Mouse (Mus musculus) R1 (cell line): ENCODE data around the gene Acot12.
A peak's percentile ranks its signal among the peaks of the same experiment; 100 is the strongest.

ENCODE experiments used
- DNase-seq: peaks from one replicate; pipeline ENCODE4 v3.0.0-alpha.2; 2018; ENCODE audit warnings: low read depth, low spot score

Gene Acot12

GRCm38 (mm10) chr13:91741280-91742047 lies at the start of gene Acot12:
Acot12 (plus strand) TSS chr13:91741512.
- DNase-seq = peak; percentile 25

- DNase-seq = no peak
Measured at GRCm38 (mm10) chr13:91693615-91694014, 47.7 kb upstream of the Acot12 start.

DNA sequence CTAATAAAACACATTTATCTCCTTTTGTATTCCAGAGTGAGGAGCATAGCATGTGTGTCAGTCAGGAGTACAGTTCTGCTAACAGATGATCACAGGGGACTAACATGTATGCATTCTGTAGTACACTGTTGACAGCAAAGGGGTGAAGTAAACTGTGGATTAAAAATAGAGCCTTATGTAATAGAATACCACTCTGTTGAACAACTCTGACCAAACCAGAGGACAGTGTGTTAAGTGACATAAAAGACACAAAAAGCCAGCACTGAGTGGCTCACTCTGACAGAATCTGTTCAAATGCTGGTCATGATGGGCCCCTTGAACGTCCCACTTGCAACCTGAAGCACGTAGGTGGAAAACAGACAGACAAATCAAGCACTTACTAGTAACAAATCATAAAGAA lies 45.9 kb upstream of the Acot12 start:
- no peak for DNase-seq

GRCm38 (mm10) chr13:91696109-91696645 lies 45.1 kb upstream of the Acot12 start:
- no peak for DNase-seq

GRCm38 (mm10) chr13:91697011-91697410 lies 44.3 kb upstream of the Acot12 start:
- DNase-seq = peak; percentile 68

DNA sequence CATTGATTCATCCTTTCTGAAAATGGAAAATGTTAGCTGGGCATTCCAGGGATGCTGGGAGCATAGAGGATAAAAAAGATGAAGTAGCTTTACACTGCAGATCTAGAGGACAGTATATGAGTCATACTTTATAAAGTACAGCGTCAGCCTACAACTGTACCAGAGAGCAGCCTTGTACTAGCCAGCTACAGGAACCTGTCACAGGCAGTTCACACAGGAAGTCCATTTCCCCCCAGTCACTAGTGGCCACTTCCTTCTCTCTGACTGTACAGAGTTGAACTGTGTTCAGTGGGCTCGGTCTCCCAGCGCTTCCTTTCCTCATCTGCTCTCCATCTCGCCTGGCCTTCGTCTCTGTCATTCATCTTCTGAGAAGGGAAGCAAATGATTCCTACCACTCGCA lies 39.0 kb upstream of the Acot12 start:
- no peak for DNase-seq

- DNase-seq = no peak
Measured at GRCm38 (mm10) chr13:91719487-91719886, 21.8 kb upstream of the Acot12 start.

DNA sequence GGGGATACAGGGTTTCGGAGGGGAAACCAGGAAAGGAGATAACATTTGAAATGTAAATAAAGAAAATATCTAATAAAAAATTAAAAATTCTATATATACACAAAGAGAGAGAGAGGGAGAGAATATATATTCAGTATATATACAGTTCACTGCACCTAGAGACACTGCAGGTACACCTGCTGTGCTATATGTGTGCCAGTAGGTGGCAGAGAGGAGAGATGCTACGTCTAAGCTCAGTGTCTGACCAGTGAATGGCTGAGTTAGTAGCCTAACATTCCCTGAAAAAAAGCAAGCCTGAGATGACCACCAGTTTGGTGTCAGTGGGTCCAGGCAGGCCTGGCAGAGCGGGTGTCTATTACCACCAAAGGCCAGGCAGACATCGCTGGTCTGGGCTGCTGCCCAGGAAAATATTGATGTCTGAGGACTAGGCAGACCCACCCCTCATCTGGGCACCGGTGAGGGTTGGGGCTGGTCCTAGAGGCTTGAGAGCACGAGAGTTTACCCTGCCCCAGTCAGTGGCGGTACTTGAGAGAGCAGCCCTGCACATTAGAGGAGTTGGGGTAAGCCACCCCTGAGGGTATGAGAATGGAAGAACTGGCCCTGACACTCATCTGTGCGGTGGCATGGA lies 18.1 kb upstream of the Acot12 start:
- peak; percentile 55 for DNase-seq

DNA sequence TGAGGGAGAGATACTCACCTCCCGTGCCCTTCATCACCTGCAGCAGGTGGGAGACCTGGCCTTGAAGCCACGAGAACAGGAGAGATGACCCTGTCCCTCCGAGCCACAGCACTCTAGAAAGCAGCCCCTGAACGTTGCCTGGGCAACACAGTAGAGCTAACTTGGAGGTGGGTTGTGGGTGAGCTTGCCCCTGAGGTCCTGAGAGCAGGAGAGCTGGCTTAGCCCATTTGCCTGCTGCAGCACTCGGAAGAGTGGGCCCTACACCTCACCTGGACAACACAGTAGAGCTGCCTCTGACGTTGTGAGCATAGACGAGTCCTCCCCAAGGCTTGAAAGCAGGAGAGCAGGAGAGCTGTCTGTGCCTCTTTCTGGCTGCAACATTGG lies 17.6 kb upstream of the Acot12 start:
- peak; percentile 4 for DNase-seq

- DNase-seq = no peak
Measured at GRCm38 (mm10) chr13:91724211-91724610, 17.1 kb upstream of the Acot12 start.

DNA sequence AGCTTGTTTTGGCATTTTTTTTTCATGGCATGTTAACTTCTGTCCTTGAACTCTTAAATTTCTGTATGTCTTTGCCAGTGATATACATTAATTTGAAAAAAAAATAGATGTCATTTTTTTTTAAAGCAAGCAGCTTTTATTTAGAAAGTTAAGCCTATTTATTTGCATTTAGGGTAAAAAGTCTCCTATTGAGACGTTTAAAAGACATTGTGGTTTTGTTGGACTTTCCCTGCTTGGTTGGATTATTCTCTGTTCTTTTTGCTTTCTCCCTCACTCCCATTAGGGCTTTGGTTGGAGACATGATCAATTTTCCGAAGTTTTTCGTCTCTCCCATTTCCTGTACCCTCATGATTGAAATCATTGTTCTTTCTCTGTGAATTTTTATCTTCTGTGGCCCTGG lies 16.2 kb upstream of the Acot12 start:
- no peak for DNase-seq

DNA sequence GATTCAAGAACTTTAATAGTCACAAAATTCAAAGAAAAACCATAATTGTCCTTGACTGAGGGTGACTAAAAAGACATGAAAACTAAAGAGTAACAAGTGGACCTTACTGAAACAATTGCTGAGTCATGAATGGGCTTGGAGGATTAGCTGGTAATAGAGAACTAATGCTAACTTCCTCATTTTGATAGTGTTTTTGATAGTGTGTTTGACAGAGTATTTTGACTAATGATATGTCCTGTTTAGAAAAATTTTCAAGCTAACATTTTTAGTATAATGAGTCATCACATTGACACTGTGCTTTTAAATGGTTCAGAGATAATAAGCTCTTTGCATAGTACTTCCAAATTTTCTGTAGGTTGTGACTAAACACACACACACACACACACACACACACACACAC lies 13.4 kb upstream of the Acot12 start:
- DNase-seq = no peak

DNA sequence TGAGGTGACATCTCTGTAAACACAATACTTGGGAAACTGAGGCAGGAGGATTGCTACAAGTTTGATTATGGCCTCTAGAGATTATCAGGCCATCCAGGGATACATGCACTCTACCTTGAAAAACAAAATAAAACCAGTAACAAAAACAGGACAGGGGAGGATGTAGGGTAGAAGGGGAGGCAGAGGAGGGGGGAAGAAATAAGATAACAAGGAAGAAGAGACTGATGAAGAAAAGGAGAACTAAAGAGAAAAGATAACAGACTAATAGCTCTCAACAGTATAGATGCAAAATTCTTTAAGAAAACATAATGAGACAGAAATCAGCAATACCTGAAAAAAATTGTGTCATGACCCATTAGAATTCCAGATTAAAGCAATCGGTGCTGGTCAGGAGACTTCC lies 4.1 kb upstream of the Acot12 start:
- no peak for DNase-seq

DNA sequence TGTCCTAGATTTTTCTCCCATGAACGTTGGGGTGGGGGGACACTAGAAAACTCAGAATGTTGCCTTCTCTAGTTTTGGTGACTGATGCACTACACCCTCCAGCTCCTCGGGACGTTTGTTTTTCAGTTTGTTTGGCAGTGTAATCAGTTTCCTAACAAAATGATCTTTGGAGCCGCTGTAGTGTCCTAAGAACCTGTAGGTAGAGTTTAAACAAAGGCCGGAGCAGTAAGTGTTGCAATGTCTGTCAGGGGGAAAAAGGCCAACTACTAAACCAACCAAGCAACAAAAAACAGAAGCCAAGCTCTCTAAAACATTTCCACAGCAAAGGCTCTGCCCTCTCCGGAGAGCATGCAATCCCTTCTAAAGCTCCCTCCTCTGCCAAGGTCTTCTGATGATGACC lies 461 bp upstream of the Acot12 start:
- no peak for DNase-seq

- no peak for DNase-seq
Measured at GRCm38 (mm10) chr13:91743180-91743579, 1.9 kb downstream of the Acot12 start.

GRCm38 (mm10) chr13:91746470-91746869 lies 5.2 kb downstream of the Acot12 start:
- DNase-seq = no peak

DNA sequence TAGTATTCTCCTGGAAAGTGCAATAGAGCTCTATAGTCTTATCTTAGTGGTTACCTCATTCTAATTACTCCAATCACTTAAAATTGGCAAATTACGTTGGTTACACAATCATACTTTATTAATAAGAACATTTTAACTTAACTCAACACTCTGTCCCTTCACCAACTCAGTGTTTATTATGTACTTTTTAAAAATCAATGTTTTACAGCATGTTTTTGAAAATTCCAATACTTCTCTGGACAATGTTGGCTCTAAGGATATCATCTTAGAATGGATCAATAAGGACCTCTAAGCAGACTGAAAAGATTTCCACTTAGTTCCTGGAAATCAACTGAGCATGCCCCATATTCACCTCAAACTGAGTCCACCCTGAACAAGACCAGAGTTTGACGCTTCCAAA lies 7.1 kb downstream of the Acot12 start:
- no peak for DNase-seq

- DNase-seq = no peak
Measured at GRCm38 (mm10) chr13:91749981-91750380, 8.7 kb downstream of the Acot12 start.

DNA sequence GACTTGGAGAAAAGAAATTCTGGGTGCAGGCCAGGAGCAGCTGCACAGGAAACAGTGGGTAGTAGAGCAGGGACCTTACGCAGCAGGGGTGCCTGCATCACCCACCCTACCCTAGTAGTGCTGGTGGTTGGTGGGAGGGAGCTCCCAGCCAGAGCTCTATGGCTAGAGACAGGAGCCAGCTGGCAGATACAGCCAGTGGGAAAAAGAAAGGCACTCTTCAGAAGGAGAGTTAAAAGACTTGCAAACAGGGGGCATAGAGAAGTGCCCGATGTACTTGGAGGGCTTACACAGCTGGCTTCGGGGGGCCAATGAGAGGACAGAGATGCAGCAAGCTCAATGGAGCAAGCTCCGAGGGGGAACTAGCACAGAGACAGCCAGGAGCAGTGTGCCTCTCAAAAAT lies 12.4 kb downstream of the Acot12 start:
- no peak for DNase-seq

DNA sequence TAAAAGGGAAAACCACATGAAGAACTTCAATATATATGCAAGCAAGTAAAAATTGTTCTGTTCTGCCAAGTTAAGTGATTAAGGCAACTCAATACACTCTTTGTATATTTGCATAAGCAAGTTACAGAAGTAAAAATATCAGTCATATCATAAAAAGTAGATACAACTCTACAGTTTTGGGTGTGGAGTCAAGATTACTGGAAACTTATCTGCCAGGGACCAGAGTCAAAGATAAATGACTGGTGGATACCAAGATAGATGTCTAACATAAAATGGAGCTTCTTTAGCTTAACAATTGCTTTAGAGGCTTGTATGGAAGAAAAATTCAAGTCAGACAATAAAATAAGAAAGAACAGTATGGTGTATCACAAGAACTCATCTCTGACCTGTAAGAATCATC lies 13.4 kb downstream of the Acot12 start:
- DNase-seq = no peak

DNA sequence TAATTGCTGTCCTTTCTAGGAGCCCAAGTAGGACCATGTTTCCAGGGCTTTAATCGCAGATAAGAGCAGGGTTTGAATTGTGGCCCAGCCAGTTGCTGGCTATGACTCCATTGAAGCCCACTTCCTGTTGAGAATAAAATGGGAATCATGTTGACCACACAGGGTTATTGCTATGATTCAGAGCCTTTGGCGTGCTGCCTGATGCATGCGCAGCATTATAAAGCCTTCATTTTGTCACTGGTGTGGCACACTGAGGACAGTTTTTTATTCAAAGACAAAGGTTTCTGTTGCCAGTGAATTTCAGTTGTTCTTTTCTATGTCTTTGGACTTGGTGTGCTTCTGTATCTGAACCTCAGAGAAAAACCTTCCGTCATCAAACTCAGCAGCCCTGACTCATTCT lies 14.9 kb downstream of the Acot12 start:
- DNase-seq = no peak

- DNase-seq = no peak
Measured at GRCm38 (mm10) chr13:91758316-91759048, 17.2 kb downstream of the Acot12 start.

DNA sequence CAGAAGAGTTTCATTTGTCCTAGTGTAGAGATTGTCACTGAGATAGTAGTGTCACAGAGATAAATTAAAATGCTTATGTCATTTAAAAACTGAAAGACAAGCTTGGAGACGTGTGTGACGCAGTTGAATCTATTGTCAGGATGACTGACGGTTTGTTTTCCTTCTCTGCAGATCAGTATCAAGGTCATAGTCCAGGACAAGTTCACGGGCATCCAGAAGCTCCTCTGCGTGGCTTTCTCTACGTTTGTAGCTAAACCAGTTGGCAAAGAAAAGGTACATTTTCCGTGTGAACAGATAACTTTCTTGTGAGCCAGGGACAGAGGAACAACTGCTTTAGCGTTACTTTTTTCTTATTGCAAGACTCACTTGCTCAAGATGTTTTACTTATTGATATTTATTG lies 18.5 kb downstream of the Acot12 start:
- no peak for DNase-seq
